Mouse (Mus musculus): ENCODE measurements around the gene Gm4869. TPM values are rescaled to one million over a fixed set of nuclear protein-coding genes. Genes with fewer than 3 reads are reported as not detected.
"Not testable (repeated sequence)": the region's sequence is repeated elsewhere in the genome, so short reads cannot be mapped to it uniquely, and the experiment has no call there.

The Gm4869 gene
- under 1 TPM; 0.08 to 0.23 TPM for total RNA-seq (2021)
- long read RNA-seq, experiment 1, partial matches to known transcripts: 0 of 3 reads
- long read RNA-seq, experiment 1, other reads (novel, unspliced or antisense): 3 of 3 reads
- long read RNA-seq, experiment 2: 0 reads

- DNase-seq (ENCODE audit: low spot score in 2 of 2): no peak
Observed at GRCm38 (mm10) chr5:140445345-140445744, at the start of gene Gm4869. TSS of gene Gm4869 (plus strand) at chr5:140445645.

- no peak for DNase-seq (ENCODE audit: low spot score in 2 of 2)
Observed at GRCm38 (mm10) chr5:140396166-140396940, 49.1 kb upstream of the Gm4869 start.

GRCm38 (mm10) chr5:140402640-140403270 lies 42.7 kb upstream of the Gm4869 start:
- no peak for DNase-seq (ENCODE audit: low spot score in 2 of 2)

- DNase-seq (ENCODE audit: low spot score in 2 of 2): no peak
Observed at GRCm38 (mm10) chr5:140405126-140405525, 40.3 kb upstream of the Gm4869 start.

- no peak for DNase-seq (ENCODE audit: low spot score in 2 of 2)
Observed at GRCm38 (mm10) chr5:140406666-140407065, 38.8 kb upstream of the Gm4869 start.

- DNase-seq (ENCODE audit: low spot score in 2 of 2): no peak
Observed at GRCm38 (mm10) chr5:140408801-140409200, 36.6 kb upstream of the Gm4869 start.

GRCm38 (mm10) chr5:140411339-140411738 lies 34.1 kb upstream of the Gm4869 start:
- DNase-seq (ENCODE audit: low spot score in 2 of 2): peak; percentile 7 to 26

GRCm38 (mm10) chr5:140414647-140415046 lies 30.8 kb upstream of the Gm4869 start:
- no peak for DNase-seq (ENCODE audit: low spot score in 2 of 2)

- DNase-seq (ENCODE audit: low spot score in 2 of 2): no peak
Observed at GRCm38 (mm10) chr5:140418106-140418488, 27.3 kb upstream of the Gm4869 start.

GRCm38 (mm10) chr5:140418489-140419441 lies 26.7 kb upstream of the Gm4869 start, which contains the start of gene Eif3b:
TSS of gene Eif3b (plus strand) at chr5:140419328.
- peak; percentile 61 to 74 for DNase-seq (ENCODE audit: low spot score in 2 of 2)

GRCm38 (mm10) chr5:140419442-140420080 lies 25.9 kb upstream of the Gm4869 start:
- no peak for DNase-seq (ENCODE audit: low spot score in 2 of 2)

GRCm38 (mm10) chr5:140420616-140421015 lies 24.8 kb upstream of the Gm4869 start:
- DNase-seq (ENCODE audit: low spot score in 2 of 2): no peak

- no peak for DNase-seq (ENCODE audit: low spot score in 2 of 2)
Observed at GRCm38 (mm10) chr5:140425016-140425783, 20.2 kb upstream of the Gm4869 start.

- DNase-seq (ENCODE audit: low spot score in 2 of 2): not testable (repeated sequence)
Observed at GRCm38 (mm10) chr5:140439117-140439516, 6.3 kb upstream of the Gm4869 start.

- DNase-seq (ENCODE audit: low spot score in 2 of 2): no peak
Observed at GRCm38 (mm10) chr5:140441406-140441805, 4.0 kb upstream of the Gm4869 start.

- DNase-seq (ENCODE audit: low spot score in 2 of 2): no peak
Observed at GRCm38 (mm10) chr5:140444012-140444411, 1.4 kb upstream of the Gm4869 start.

- no peak for DNase-seq (ENCODE audit: low spot score in 2 of 2)
Observed at GRCm38 (mm10) chr5:140446054-140446453, 609 bp downstream of the Gm4869 start.

- DNase-seq (ENCODE audit: low spot score in 2 of 2): no peak
Observed at GRCm38 (mm10) chr5:140454488-140454887, 9.0 kb downstream of the Gm4869 start.

- DNase-seq (ENCODE audit: low spot score in 2 of 2): no peak
Observed at GRCm38 (mm10) chr5:140455466-140455865, 10.0 kb downstream of the Gm4869 start.

GRCm38 (mm10) chr5:140461476-140461875 lies 16.0 kb downstream of the Gm4869 start:
- DNase-seq (ENCODE audit: low spot score in 2 of 2): no peak

All from adrenal gland, postnatal 4 days (tissue).